Mouse (Mus musculus) frontal cortex, postnatal 25 days (tissue): ENCODE results near the gene Cers6.
A peak's percentile ranks its signal among the peaks of the same experiment; 100 is the strongest.

Source experiments
- DNase-seq, 2 experiments: peaks; one replicate each; pipeline ENCODE4 v3.0.0; 2022; ENCODE audit warnings: low spot score in 2 of 2

Gene Cers6

DNA sequence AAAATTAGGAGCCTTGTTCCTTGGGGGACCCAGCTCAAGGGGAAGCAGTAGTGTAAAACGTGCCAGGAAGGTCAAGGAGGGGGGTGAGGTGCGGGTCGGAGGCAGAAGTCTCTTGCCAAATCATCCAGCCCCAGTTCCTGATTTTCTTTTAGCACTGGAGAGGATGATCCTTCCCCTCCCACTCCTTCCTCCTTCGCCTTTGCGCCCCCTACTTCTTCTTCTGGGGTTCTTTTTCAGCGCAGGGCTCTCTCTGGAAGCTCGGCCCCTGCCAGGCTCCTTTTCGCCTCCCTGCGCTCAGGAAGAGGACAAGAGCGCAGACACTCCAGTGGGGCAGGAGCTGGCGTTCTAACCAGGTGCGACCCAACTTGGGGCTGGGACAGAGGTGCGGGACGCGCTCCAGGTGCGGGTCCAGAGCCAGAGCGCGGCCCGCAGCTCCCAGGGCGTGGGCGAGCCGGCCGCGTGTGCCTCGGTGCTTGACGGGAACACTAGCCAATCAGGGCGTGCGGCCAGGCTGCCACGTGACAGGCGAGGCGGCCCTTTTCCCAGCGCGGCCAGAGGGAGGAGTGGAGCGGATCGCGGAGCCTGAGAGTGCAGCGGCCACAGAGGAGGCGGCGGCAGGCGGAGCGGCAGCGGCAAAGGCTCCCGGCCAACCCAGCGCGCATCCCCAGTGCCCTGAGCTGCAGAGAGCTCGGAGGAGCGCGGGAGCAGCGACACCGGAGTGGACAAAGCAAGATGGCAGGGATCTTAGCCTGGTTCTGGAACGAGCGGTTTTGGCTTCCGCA, at the start of gene Cers6:
Gene Cers6 (plus strand): TSS at position 538 of the 782 bp plus-strand sequence.
- DNase-seq, result peak; percentile 96

DNA sequence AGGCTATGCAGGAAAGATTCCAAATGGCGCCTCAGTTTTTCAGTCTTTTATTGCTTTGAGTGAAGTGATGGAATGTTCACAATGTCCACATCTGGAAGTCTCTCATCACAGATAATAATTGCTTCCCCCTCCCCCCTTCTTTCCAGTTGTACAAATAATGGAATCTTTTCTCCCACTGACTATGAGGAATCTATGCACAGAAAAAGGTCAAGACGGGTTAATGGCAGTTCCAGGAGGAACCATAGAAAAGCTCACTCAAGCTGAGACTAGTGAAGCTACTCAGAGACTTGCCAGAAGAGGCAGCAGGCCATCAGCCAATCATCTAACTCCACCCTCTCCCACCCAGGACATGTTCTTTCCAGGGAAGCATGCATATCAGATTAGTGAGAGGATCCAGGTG, 46.8 kb upstream of the Cers6 start:
- DNase-seq, result no peak

DNA sequence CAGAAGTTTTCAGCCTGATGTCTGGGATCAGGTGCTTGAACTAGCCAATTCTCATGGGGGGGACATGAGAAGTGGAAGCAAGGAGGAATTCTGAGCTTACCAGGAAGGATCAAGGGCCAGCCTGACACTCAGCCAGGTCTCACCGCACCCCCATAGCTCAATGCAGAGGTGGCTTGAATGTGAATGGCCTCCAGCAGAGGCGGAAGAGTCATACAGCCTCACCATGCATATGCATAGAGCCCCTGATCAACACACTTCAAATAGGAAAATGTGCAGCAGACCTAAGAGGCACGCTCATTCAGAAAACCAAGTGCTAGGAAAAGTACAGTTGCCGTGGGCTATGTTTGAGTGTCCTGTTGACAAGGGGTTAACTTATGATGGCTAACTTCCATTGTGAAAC, 42.2 kb upstream of the Cers6 start:
- DNase-seq, result no peak

DNA sequence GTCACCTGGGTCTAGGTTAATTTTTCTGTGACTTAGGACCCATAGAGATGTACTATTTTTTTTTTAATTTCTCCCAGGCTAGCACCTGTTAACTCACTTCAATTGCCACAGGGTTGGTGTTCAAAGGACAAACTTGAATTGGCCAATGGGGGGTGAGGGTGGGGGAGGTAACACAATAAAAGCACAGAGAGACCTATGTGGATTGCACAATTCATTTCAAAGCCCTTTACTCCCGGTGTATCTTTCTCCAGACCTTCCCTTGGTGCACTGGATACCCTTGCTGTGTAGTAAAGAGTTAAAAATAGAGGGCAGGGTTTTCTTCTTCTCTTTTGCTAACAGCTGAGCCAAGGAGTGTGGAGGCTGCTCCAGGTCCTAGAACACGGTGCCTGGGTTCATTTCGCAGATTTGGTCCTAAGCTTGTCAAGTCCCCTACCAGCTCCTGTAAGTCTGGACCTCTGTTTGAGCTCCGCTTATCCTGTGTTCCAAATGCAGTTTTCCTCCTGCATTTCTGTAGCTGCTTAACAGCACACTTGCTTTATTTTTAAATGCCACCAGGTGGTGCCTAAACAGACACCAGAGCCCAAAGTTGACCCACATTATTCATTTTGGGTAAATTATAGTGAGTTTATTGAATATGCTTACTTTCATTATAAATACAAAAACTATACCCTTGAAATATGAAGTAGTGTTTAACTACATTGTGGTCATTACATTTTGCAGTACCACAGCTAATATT, 38.9 kb upstream of the Cers6 start:
- no peak for DNase-seq

DNA sequence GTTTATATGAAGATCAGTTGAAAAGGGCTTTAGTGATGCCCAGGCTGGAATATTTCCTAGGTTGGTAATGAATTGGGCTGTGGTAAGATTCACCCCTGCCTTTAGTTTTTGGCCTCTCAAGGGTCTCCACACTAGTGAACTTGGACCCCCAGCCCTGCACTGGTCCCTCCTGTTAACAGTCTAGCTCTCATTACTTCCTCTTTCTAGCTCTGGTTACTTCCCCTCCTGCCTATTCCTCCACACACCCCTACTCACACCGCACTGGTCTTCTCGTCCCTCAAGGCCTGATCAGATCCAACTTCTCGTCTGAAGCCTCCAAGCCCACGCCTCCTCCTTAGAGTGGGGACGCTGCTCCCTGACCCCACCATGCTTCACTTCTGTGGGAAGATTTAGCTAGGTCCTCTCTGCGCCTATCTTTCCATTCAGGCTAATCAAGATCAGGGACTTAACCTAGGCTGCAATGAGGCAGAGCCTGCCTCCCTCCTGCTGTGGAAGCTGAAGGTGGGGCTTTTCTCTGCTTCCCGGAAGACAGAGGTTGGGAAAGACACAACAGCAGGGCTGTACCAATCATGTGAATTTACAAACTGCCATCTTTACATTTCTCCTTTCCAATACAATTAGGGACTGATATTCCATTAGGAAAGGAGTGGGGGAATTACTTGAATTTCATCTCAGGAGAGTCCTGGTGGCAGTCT, 35.8 kb upstream of the Cers6 start:
- DNase-seq, result no peak

DNA sequence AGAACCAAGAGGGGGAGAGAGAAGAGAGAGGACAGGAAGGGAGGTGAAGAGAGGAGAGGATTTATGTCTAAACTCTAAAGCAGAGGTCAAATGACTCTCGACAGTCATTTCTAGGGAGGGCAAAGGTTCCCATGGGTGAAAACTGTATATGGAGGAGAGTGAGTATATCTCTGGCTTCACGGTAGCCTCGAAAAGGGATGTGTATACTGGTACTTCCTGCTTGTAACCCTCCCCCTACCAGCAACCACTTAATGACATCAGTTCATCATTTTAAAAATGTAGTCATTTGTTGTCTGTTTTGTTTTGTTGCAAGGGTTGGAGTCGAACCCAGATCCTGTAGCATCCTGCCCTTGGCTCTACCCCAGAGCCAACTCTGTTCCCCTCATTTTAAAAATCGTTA, 17.9 kb upstream of the Cers6 start:
- DNase-seq, result no peak

GRCm38 (mm10) chr2:68844530-68844929, 16.7 kb upstream of the Cers6 start:
- DNase-seq, result no peak

DNA sequence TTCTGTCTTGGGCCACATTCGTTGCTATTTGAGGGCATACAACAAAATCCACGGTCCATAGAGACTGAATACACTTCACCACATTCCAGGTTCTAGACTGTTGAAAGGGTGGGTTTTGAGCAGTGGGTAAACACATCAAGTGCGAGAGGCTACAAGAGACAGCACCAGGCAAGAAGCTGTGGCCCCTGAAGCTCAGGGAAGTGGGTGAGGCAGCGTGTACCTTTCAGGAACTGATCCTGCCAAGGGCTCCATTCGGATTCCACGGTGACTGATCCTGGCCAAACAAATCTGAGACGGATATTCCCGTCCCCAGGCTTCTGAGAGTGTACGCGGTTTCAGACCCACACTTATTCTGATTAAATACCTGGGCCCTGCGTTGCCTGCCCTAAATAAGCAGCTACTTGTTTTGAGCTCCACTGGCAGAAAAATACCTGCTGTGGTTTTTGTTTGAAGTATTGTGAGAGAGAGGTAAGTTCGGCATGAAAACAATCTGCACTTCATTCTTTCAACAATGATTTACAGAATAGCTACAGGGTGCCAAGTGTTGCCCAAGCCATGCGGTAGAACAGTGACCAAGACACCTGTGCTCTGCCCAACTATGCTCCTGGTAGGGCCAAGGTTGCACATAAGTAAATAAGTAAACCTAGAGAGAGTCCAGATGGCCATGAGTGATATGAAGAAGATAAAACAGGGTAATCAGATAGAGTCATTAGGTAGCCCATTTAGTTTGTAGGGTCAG, 16.1 kb upstream of the Cers6 start:
- DNase-seq, result no peak

- no peak for DNase-seq
These were observed 850 bp upstream of the Cers6 start for GRCm38 (mm10) chr2:68860391-68860790.

DNA sequence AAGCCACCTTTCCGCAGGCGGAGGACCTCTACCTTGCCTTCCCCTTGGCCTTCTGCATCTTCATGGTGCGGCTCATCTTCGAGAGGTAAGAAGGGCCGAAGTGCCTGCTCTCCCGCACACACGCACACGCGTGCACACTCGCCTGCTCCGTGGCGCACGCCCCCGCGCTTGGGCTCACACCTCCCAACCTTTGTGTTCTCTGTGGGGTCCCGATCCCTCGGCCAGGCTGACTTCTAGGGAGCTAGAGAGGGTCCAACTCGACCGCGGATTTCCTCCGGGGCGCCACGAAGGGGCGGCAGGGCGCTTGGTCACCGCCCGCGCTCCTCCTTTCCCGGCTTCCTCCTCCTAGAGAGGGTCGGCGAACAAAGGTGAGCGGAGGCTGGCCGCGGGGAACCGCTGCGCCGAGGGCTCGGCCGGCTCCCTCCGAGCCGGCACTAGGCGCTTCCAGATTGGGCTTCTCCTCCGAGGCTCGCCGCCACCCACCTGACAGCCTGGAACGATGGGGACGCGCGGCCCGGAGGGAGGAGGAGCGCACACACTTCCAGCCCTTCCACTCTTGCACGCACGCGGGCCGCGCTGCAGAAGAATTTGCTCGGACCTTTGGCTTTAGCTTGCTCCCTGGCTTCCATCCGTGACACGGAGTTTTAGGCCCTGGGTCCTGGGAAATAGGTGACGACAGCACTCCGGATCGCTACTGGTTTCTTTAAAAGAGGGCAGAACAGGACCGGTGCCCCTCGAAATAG, 651 bp downstream of the Cers6 start:
- DNase-seq, result peak; percentile 32 to 34

- no peak for DNase-seq
These were observed 1.4 kb downstream of the Cers6 start for GRCm38 (mm10) chr2:68862464-68863266.

DNA sequence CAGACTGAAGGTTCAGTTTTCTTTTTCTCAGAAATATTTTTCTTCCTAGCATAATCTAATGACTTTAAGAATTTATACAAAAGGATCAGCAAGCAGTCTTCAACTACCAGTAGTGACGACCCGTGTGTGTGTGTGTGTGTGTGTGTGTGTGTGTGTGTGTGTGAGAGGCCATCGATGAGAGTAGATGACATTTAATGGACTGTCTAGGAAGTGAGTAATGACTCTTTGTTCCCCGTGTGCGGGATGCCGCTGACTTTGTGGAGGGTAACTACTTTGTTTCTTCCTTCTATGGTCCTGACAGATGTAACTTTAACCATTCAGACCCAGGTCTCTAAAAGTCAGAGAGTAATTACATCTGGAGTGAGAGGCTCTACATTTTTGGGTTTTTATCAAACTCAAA, 2.3 kb downstream of the Cers6 start:
- DNase-seq, result no peak

DNA sequence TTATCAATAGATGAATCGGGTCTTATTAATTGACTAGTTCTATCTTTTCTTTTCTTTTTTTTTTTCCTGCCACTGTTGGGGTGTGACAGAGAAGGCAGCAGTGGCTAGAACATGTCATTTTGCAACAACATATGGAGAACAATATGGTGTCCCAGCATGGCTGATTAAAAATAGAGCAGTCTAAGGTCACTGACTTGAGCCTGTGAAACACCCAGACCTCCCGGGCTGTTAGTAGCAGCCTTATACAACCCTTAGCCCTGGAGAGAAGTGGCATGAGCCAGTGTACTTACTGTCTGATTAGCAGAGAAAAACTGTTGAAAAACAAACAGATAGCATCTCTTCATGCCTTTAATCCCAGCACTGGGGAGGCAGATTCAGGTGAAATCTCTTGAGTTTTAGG, 3.1 kb downstream of the Cers6 start:
- no peak for DNase-seq

- DNase-seq, result no peak
These were observed 5.9 kb downstream of the Cers6 start for GRCm38 (mm10) chr2:68867148-68867547.

- DNase-seq, result no peak
These were observed 9.9 kb downstream of the Cers6 start for GRCm38 (mm10) chr2:68870999-68871780.

GRCm38 (mm10) chr2:68873086-68873485, 11.8 kb downstream of the Cers6 start:
- no peak for DNase-seq

DNA sequence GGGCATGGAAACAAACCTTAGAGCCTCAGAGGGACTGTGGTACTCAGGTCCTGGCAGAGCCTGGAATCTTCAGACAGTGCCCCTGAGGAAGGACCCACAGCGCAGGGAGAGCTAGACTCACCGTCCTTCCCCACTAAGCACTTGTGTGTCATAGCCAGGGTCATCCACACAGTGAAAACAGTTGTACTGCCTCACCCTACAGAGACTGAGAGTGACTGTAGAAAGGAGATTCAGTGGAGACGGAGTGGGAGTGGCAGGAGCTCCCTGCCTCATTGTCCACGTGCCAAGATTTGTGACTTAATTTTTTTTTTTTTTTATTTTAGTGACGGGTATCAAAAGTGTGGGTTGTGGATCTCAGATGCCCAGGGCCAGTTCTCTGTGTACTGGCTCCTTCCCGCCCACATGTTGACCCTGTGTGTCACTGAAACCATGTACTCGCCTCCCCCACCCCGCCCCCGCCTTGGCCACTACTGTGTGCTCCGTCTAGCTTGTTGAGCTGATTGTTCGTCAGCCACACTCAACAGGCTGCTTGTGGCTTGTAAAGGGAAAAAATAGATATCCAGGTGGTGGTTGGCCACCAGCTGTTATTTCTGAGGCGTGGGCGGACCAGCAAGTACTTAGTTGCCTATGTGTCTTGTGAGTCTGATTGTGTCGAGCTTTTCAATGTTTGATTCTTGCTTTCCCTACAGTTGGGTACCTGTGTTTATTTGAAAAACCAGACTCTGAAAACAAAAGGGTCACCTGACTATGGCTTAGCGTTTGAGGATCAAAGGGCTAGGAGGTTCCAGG, 12.6 kb downstream of the Cers6 start:
- no peak for DNase-seq

GRCm38 (mm10) chr2:68874575-68874974, 13.3 kb downstream of the Cers6 start:
- no peak for DNase-seq
